Mouse (Mus musculus) hindbrain, embryonic 11.5 days (tissue): ENCODE measurements around the gene Nudt8. TPM values are rescaled to one million over a fixed set of nuclear protein-coding genes. Genes with fewer than 3 reads are reported as not detected.
A peak's percentile ranks its signal among the peaks of the same experiment; 100 is the strongest.

Experiments
- ATAC-seq: fragments of 200-750 bp; cut with Nextera tagmentation; 2 replicates; pipeline ENCODE4 v1.8.0; 2017; ENCODE audit warnings: mild to moderate bottlenecking, moderate TSS enrichment, moderate library complexity; ENCODE audit not compliant: low FRiP score
- DNase-seq: peaks from one replicate; pipeline ENCODE4 v3.0.0-alpha.2; 2015; ENCODE audit warnings: low spot score
- H3K27ac ChIP-seq: fragments of 300-500 bp; sonication (generic); 2 replicates; pipeline ENCODE4 v1.5.1; 2014; ENCODE audit warnings: mild to moderate bottlenecking, low read depth, low read length
- H3K27me3 ChIP-seq: fragments of 300-500 bp; sonication (generic); 2 replicates; pipeline ENCODE4 v1.6.1; 2014; ENCODE audit warnings: mild to moderate bottlenecking, low read length, moderate library complexity, mixed read lengths; ENCODE audit not compliant: control insufficient read depth, insufficient read depth
- H3K36me3 ChIP-seq: fragments of 300-500 bp; sonication (generic); 2 replicates; pipeline ENCODE4 v1.6.1; 2014; ENCODE audit warnings: mild to moderate bottlenecking, low read length, moderate library complexity, mixed read lengths; ENCODE audit not compliant: control insufficient read depth, insufficient read depth
- H3K4me1 ChIP-seq: fragments of 300-500 bp; sonication (generic); replicated peaks from 2 replicates; pipeline ENCODE4 v1.6.1; 2014; ENCODE audit warnings: low read length, mixed read lengths; ENCODE audit not compliant: control insufficient read depth, insufficient read depth
- H3K4me2 ChIP-seq: fragments of 300-500 bp; sonication (generic); replicated peaks from 2 replicates; pipeline ENCODE4 v1.6.1; 2014; ENCODE audit warnings: mild to moderate bottlenecking, low read depth, low read length
- H3K4me3 ChIP-seq: fragments of 300-500 bp; sonication (generic); 2 replicates; pipeline ENCODE4 v1.5.1; 2014; ENCODE audit warnings: low read depth, low read length
- H3K9ac ChIP-seq: fragments of 300-500 bp; sonication (generic); 2 replicates; pipeline ENCODE4 v1.6.1; 2014; ENCODE audit warnings: low read depth, low read length
- H3K9me3 ChIP-seq: fragments of 300-500 bp; sonication (generic); 2 replicates; pipeline ENCODE4 v1.6.1; 2016; ENCODE audit warnings: low read length; ENCODE audit not compliant: control insufficient read depth
- WGBS: fragments of 180-500 bp; shearing (Covaris S2); extraction: QIAGEN DNeasy Blood & Tissue Kit; methylation state at CpG from one replicate; pipeline ENCODE4 v1.1.7; 2014; 5-methylcytosine and 5-hydroxymethylcytosine counted together
- polyA plus RNA-seq: library from polyadenylated mRNA; unstranded; fragments of >200 nt; fragmentation: Nextera tagmentation; extraction: Ambion mirVana; gene quantifications from 2 replicates; pipeline ENCODE4 v1.2.1, GENCODE M21; 2014

Nudt8 gene
- polyA plus RNA-seq, 1 experiment from 2014 or later = 19.5 TPM

- WGBS = 61% methylated on average over 5 of the region's 5 CpGs
- H3K4me3 ChIP-seq = no peak within 1 kb of the TSS
- H3K4me2 ChIP-seq = no peak within 1 kb of the TSS
- no peak within 1 kb of the TSS for H3K27ac ChIP-seq
- no peaks in the 10 kb centered on the region for H3K4me1 ChIP-seq
- H3K27me3 ChIP-seq = no peaks in the 10 kb centered on the region
- no peaks in the 10 kb centered on the region for H3K9me3 ChIP-seq
- H3K36me3 ChIP-seq = no peaks in the 10 kb centered on the region
- DNase-seq (no peak), ATAC-seq (no peak)
- no peak within 1 kb of the TSS for H3K9ac ChIP-seq
These were observed 8.0 kb upstream of the Nudt8 start, which contains the start of gene Tbx10 for GRCm38 (mm10) chr19:3992416-3992815. TSS of gene Tbx10 (plus strand) at chr19:3992752.

GRCm38 (mm10) chr19:3994932-3995331 lies 5.4 kb upstream of the Nudt8 start:
- WGBS = 70% methylated on average over 6 of the region's 6 CpGs
- ATAC-seq (no peak), DNase-seq (no peak)
- Histone ChIP-seq H3K4me1 (no peaks in the 10 kb centered on the region), H3K9ac (no peak overlapping the region), H3K36me3 (no peaks in the 10 kb centered on the region), H3K4me3 (no peak overlapping the region), H3K9me3 (no peaks in the 10 kb centered on the region), H3K27me3 (no peaks in the 10 kb centered on the region), H3K27ac (no peak overlapping the region), H3K4me2 (no peak overlapping the region)

- no peaks in the 10 kb centered on the region for H3K36me3 ChIP-seq
- H3K4me3 ChIP-seq = no peak overlapping the region
- H3K9ac ChIP-seq = no peak overlapping the region
- no peak overlapping the region for H3K4me2 ChIP-seq
- DNase-seq (no peak), ATAC-seq (no peak)
- H3K27ac ChIP-seq = no peak overlapping the region
- no peaks in the 10 kb centered on the region for H3K4me1 ChIP-seq
- 92% methylated on average over 3 of the region's 3 CpGs for WGBS
- H3K9me3 ChIP-seq = no peaks in the 10 kb centered on the region
- no peaks in the 10 kb centered on the region for H3K27me3 ChIP-seq
These were observed 4.9 kb upstream of the Nudt8 start for GRCm38 (mm10) chr19:3995505-3995904.

- Histone ChIP-seq H3K4me2 (no peak overlapping the region), H3K36me3 (no peaks in the 10 kb centered on the region), H3K4me1 (peaks cover under 1% of the 10 kb centered on the region), H3K9ac (no peak overlapping the region), H3K9me3 (no peaks in the 10 kb centered on the region), H3K27ac (no peak overlapping the region), H3K27me3 (no peaks in the 10 kb centered on the region), H3K4me3 (no peak overlapping the region)
- no peak for ATAC-seq
- 75% methylated on average over 7 of the region's 7 CpGs for WGBS
- no peak for DNase-seq
These were observed 4.3 kb upstream of the Nudt8 start for GRCm38 (mm10) chr19:3996106-3996505.

- Histone ChIP-seq H3K4me3 (no peak overlapping the region), H3K9me3 (no peaks in the 10 kb centered on the region), H3K36me3 (no peaks in the 10 kb centered on the region), H3K4me1 (peaks cover 3% of the 10 kb centered on the region), H3K9ac (no peak overlapping the region), H3K27ac (no peak overlapping the region), H3K27me3 (no peaks in the 10 kb centered on the region), H3K4me2 (no peak overlapping the region)
- 84% methylated on average over 8 of the region's 8 CpGs for WGBS
- no peak for ATAC-seq
- DNase-seq = no peak
These were observed 3.6 kb upstream of the Nudt8 start for GRCm38 (mm10) chr19:3996747-3997146.

- Histone ChIP-seq H3K27me3 (no peaks in the 10 kb centered on the region), H3K4me2 (no peak overlapping the region), H3K9me3 (no peaks in the 10 kb centered on the region), H3K27ac (no peak overlapping the region), H3K36me3 (no peaks in the 10 kb centered on the region), H3K4me3 (no peak overlapping the region), H3K4me1 (peaks cover 3% of the 10 kb centered on the region), H3K9ac (no peak overlapping the region)
- DNase-seq (no peak), ATAC-seq (no peak)
- WGBS = 73% methylated on average over 8 of the region's 8 CpGs
These were observed 3.1 kb upstream of the Nudt8 start for GRCm38 (mm10) chr19:3997231-3997630.

GRCm38 (mm10) chr19:3998335-3998734 lies 2.0 kb upstream of the Nudt8 start:
- ATAC-seq (no peak), DNase-seq (no peak)
- H3K9me3 ChIP-seq = no peaks in the 10 kb centered on the region
- no peak overlapping the region for H3K27ac ChIP-seq
- H3K9ac ChIP-seq = no peak overlapping the region
- H3K27me3 ChIP-seq = no peaks in the 10 kb centered on the region
- H3K4me1 ChIP-seq = peaks cover 3% of the 10 kb centered on the region
- H3K36me3 ChIP-seq = no peaks in the 10 kb centered on the region
- H3K4me2 ChIP-seq = no peak overlapping the region
- H3K4me3 ChIP-seq = no peak overlapping the region
- WGBS = 73% methylated on average over 8 of the region's 8 CpGs

- WGBS = 88% methylated on average over 9 of the region's 9 CpGs
- H3K9ac ChIP-seq = no peak overlapping the region; the same call in 1 of the 2 replicates
These were observed 1.2 kb upstream of the Nudt8 start for GRCm38 (mm10) chr19:3999121-3999730.

GRCm38 (mm10) chr19:4000949-4001525 lies 657 bp downstream of the Nudt8 start:
- Histone ChIP-seq H3K27me3 (no peaks in the 10 kb centered on the region), H3K27ac (peak overlapping the region; percentile 94), H3K36me3 (no peaks in the 10 kb centered on the region), H3K4me1 (peaks cover 3% of the 10 kb centered on the region), H3K4me2 (peak overlapping the region; percentile 94), H3K4me3 (peak overlapping the region; percentile 62), H3K9ac (peak overlapping the region; percentile 76), H3K9me3 (no peaks in the 10 kb centered on the region)
- DNase-seq = peak; percentile 29
- WGBS = 22% methylated on average over 17 of the region's 17 CpGs
- ATAC-seq = no peak

More at GRCm38 (mm10) chr19:3999121-3999730, 1.2 kb upstream of the Nudt8 start:
- Histone ChIP-seq H3K27me3 (no peaks in the 10 kb centered on the region), H3K4me3 (no peak overlapping the region; the same call in 1 of the 2 replicates), H3K9me3 (no peaks in the 10 kb centered on the region), H3K4me2 (no peak overlapping the region), H3K36me3 (no peaks in the 10 kb centered on the region), H3K4me1 (peaks cover 3% of the 10 kb centered on the region), H3K27ac (no peak overlapping the region)
- no peak for ATAC-seq
- no peak for DNase-seq
